Mouse (Mus musculus) forebrain, embryonic 16.5 days (tissue): ENCODE results near the gene 4930562C15Rik. TPM values are rescaled to one million over a fixed set of nuclear protein-coding genes. Genes with fewer than 3 reads are reported as not detected.
A peak's percentile ranks its signal among the peaks of the same experiment; 100 is the strongest.

Experiments
- ATAC-seq: fragments of 200-750 bp; cut with Nextera tagmentation; 2 replicates; pipeline ENCODE4 v1.8.0; 2017; ENCODE audit warnings: mild to moderate bottlenecking, moderate library complexity
- H3K27ac ChIP-seq: fragments of 300-500 bp; sonication (generic); 2 replicates; pipeline ENCODE4 v1.5.1; 2014; ENCODE audit warnings: low read length, control low read depth
- H3K27me3 ChIP-seq: fragments of 300-500 bp; sonication (generic); replicated peaks from 2 replicates; pipeline ENCODE4 v1.6.1; 2014; ENCODE audit warnings: low read length; ENCODE audit not compliant: control insufficient read depth, insufficient read depth
- H3K36me3 ChIP-seq: fragments of 300-500 bp; sonication (generic); 2 replicates; pipeline ENCODE4 v1.6.1; 2014; ENCODE audit not compliant: control insufficient read depth, insufficient read depth
- H3K4me1 ChIP-seq: fragments of 300-500 bp; sonication (generic); replicated peaks from 2 replicates; pipeline ENCODE4 v1.6.1; 2014; ENCODE audit warnings: low read length; ENCODE audit not compliant: control insufficient read depth, insufficient read depth
- H3K4me2 ChIP-seq: fragments of 300-500 bp; sonication (generic); 2 replicates; pipeline ENCODE4 v1.6.1; 2014; ENCODE audit warnings: mild to moderate bottlenecking, low read length, control low read depth
- H3K4me3 ChIP-seq: fragments of 300-500 bp; sonication (generic); replicated peaks from 2 replicates; pipeline ENCODE4 v1.5.1; 2014; ENCODE audit warnings: mild to moderate bottlenecking, low read length, control low read depth
- H3K9ac ChIP-seq: fragments of 300-500 bp; sonication (generic); replicated peaks from 2 replicates; pipeline ENCODE4 v1.6.1; 2014; ENCODE audit warnings: low read depth, low read length, control low read depth
- H3K9me3 ChIP-seq: fragments of 300-500 bp; sonication (generic); 2 replicates; pipeline ENCODE4 v1.6.1; 2016; ENCODE audit warnings: low read length; ENCODE audit not compliant: control insufficient read depth
- WGBS: fragments of 180-500 bp; shearing (Covaris S2); extraction: QIAGEN DNeasy Blood & Tissue Kit; methylation state at CpG from one replicate; pipeline ENCODE4 v1.1.7; 2014; 5-methylcytosine and 5-hydroxymethylcytosine counted together
- polyA plus RNA-seq: library from polyadenylated mRNA; unstranded; fragments of >200 nt; fragmentation: Nextera tagmentation; extraction: Ambion mirVana; gene quantifications from 2 replicates; pipeline ENCODE4 v1.2.1, GENCODE M21; 2015

Gene 4930562C15Rik
- polyA plus RNA-seq, 1 experiment from 2014 or later: 0.80 TPM

GRCm38 (mm10) chr16:4875198-4876032 is 40.2 kb downstream of the 4930562C15Rik start:
- Histone ChIP-seq H3K4me2 (no peak overlapping the region), H3K27ac (no peak overlapping the region), H3K4me3 (no peak overlapping the region), H3K27me3 (no peaks in the 10 kb centered on the region), H3K4me1 (peaks cover 23% of the 10 kb centered on the region), H3K9me3 (no peaks in the 10 kb centered on the region), H3K9ac (no peak overlapping the region), H3K36me3 (no peaks in the 10 kb centered on the region)
- 82% methylated on average over 21 of the region's 23 CpGs for WGBS
- ATAC-seq: no peak

GRCm38 (mm10) chr16:4876033-4876680 is 40.9 kb downstream of the 4930562C15Rik start:
- no peak overlapping the region for H3K4me3 ChIP-seq
- no peaks in the 10 kb centered on the region for H3K27me3 ChIP-seq
- H3K9ac ChIP-seq: no peak overlapping the region
- WGBS: 63% methylated on average over 8 of the region's 8 CpGs
- no peak for ATAC-seq
- H3K9me3 ChIP-seq: no peaks in the 10 kb centered on the region
- H3K27ac ChIP-seq: no peak overlapping the region
- peaks cover 26% of the 10 kb centered on the region for H3K4me1 ChIP-seq
- H3K36me3 ChIP-seq: no peaks in the 10 kb centered on the region
- no peak overlapping the region for H3K4me2 ChIP-seq

GRCm38 (mm10) chr16:4877195-4877594 is 42.0 kb downstream of the 4930562C15Rik start:
- 87% methylated on average over 4 of the region's 4 CpGs for WGBS
- Histone ChIP-seq H3K4me1 (peaks cover 33% of the 10 kb centered on the region), H3K9me3 (no peaks in the 10 kb centered on the region), H3K27ac (no peak overlapping the region), H3K4me3 (no peak overlapping the region), H3K4me2 (no peak overlapping the region), H3K9ac (no peak overlapping the region), H3K27me3 (no peaks in the 10 kb centered on the region), H3K36me3 (no peaks in the 10 kb centered on the region)
- no peak for ATAC-seq

GRCm38 (mm10) chr16:4877701-4878100 is 42.5 kb downstream of the 4930562C15Rik start:
- Histone ChIP-seq H3K9me3 (no peaks in the 10 kb centered on the region), H3K4me1 (peaks cover 33% of the 10 kb centered on the region), H3K9ac (no peak overlapping the region), H3K27ac (no peak overlapping the region), H3K4me3 (peak overlapping the region; percentile 92; the same call in 1 of the 2 replicates), H3K36me3 (no peaks in the 10 kb centered on the region), H3K4me2 (peak overlapping the region; percentile 62), H3K27me3 (no peaks in the 10 kb centered on the region)
- 80% methylated on average over 3 of the region's 3 CpGs for WGBS
- ATAC-seq: no peak

DNA sequence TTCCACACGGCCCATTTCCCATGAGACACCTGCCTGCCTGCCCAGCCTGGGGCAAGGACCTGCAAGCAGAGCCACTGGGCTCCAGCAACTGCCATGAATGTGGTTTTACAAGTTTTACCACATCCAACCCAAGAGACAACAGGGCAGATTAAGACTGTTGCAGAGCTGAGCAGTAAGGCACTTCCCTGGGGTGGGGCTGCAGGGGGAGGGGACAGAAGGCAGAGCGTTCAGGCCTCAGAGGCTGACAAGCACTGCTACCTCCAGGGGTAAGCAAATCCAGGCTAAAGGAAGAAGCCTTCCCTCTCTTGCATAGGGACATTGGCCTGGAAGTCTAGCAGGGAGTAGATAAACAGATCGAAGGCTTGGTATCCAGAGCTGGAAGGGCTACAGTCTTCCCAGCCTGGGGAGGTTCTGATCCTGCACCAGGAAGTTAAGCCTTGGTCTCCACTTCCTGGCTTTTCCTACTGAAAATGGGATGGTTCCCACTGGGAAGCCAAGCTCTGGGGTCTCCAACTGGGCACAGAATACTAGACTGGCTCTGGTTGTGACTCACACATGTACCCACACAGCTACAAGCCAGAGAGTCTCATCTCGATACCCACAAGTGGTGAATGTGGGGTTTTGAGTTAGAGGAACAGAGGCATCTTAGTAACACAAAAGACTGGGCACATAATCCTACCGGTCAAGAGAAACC is 43.1 kb downstream of the 4930562C15Rik start:
- Histone ChIP-seq H3K27ac (no peak overlapping the region; the same call in 1 of the 2 replicates), H3K9ac (peak overlapping the region; percentile 78), H3K4me1 (peaks cover 33% of the 10 kb centered on the region), H3K36me3 (no peaks in the 10 kb centered on the region), H3K4me2 (peak overlapping the region; percentile 62), H3K27me3 (no peaks in the 10 kb centered on the region), H3K4me3 (peak overlapping the region; percentile 92), H3K9me3 (no peaks in the 10 kb centered on the region)
- 33% methylated on average over 5 of the region's 5 CpGs for WGBS
- ATAC-seq: no peak

- Histone ChIP-seq H3K4me1 (peaks cover 33% of the 10 kb centered on the region), H3K36me3 (no peaks in the 10 kb centered on the region), H3K27me3 (no peaks in the 10 kb centered on the region), H3K9me3 (no peaks in the 10 kb centered on the region), H3K27ac (peak overlapping the region; percentile 99), H3K9ac (peak overlapping the region; percentile 78), H3K4me2 (peak overlapping the region; percentile 62), H3K4me3 (peak overlapping the region; percentile 92)
- WGBS: under 1% methylated on average over 49 of the region's 54 CpGs
- peak; percentile 24 for ATAC-seq
Measured at GRCm38 (mm10) chr16:4879101-4879707, 44.0 kb downstream of the 4930562C15Rik start.

GRCm38 (mm10) chr16:4879708-4880124 is 44.5 kb downstream of the 4930562C15Rik start:
- peak; percentile 76 for ATAC-seq
- H3K4me3 ChIP-seq: peak overlapping the region; percentile 92
- H3K4me1 ChIP-seq: peaks cover 33% of the 10 kb centered on the region
- peak overlapping the region; percentile 62 for H3K4me2 ChIP-seq
- no peaks in the 10 kb centered on the region for H3K27me3 ChIP-seq
- under 1% methylated on average over 40 of the region's 40 CpGs for WGBS
- H3K9me3 ChIP-seq: no peaks in the 10 kb centered on the region
- peak overlapping the region; percentile 78 for H3K9ac ChIP-seq
- no peaks in the 10 kb centered on the region for H3K36me3 ChIP-seq
- peak overlapping the region; percentile 99 for H3K27ac ChIP-seq

- Histone ChIP-seq H3K9me3 (no peaks in the 10 kb centered on the region), H3K4me3 (peak within 1 kb of the TSS; percentile 92), H3K36me3 (no peaks in the 10 kb centered on the region), H3K27me3 (no peaks in the 10 kb centered on the region), H3K27ac (peak within 1 kb of the TSS; percentile 99), H3K9ac (peak within 1 kb of the TSS; percentile 85), H3K4me1 (peaks cover 35% of the 10 kb centered on the region), H3K4me2 (peak within 1 kb of the TSS; percentile 62)
- ATAC-seq: peak; percentile 91
- WGBS: 0% methylated on average over 48 of the region's 48 CpGs
Measured at GRCm38 (mm10) chr16:4880136-4880825, 45.1 kb downstream of the 4930562C15Rik start, which contains the start of gene Ubald1. Gene Ubald1 (minus strand): TSS chr16:4880315.
